Mouse (Mus musculus) embryonic facial prominence, embryonic 10.5 days (tissue): ENCODE results near the gene Tbc1d32. TPM values are rescaled to one million over a fixed set of nuclear protein-coding genes. Genes with fewer than 3 reads are reported as not detected.
A peak's percentile ranks its signal among the peaks of the same experiment; 100 is the strongest.

Experiments used
- DNase-seq: peaks from one replicate; pipeline ENCODE4 v3.0.0-alpha.2; 2017; ENCODE audit warnings: low spot score
- H3K27ac ChIP-seq: fragments of 300-500 bp; sonication (generic); replicated peaks from 2 replicates; pipeline ENCODE4 v1.5.1; 2016; ENCODE audit warnings: mild to moderate bottlenecking
- H3K27me3 ChIP-seq: fragments of 300-500 bp; sonication (generic); replicated peaks from 2 replicates; pipeline ENCODE4 v1.6.1; 2016; ENCODE audit warnings: low read depth, mild to moderate bottlenecking; ENCODE audit not compliant: poor library complexity, severe bottlenecking
- H3K36me3 ChIP-seq: fragments of 300-500 bp; sonication (generic); replicated peaks from 2 replicates; pipeline ENCODE4 v1.6.1; 2016; ENCODE audit warnings: mild to moderate bottlenecking, moderate library complexity
- H3K4me1 ChIP-seq: fragments of 300-500 bp; sonication (generic); 2 replicates; pipeline ENCODE4 v1.6.1; 2016
- H3K4me3 ChIP-seq: fragments of 300-500 bp; sonication (generic); 2 replicates; pipeline ENCODE4 v1.5.1; 2016; ENCODE audit warnings: mild to moderate bottlenecking, moderate library complexity
- H3K9me3 ChIP-seq: fragments of 300-500 bp; sonication (generic); 2 replicates; pipeline ENCODE4 v1.6.1; 2016; ENCODE audit warnings: mild to moderate bottlenecking
- WGBS: fragments of 180-500 bp; shearing (Covaris S2); methylation state at CpG from one replicate; pipeline ENCODE4 v1.1.7; 2016; 5-methylcytosine and 5-hydroxymethylcytosine counted together
- polyA plus RNA-seq: library from polyadenylated mRNA; unstranded; fragments of >200 nt; fragmentation: Nextera tagmentation; extraction: Ambion mirVana; gene quantifications from 2 replicates; pipeline ENCODE4 v1.2.1, GENCODE M21; 2016

Gene Tbc1d32
- polyA plus RNA-seq, 1 experiment from 2014 or later, result 4.2 TPM

GRCm38 (mm10) chr10:56164411-56164810, 64.1 kb downstream of the Tbc1d32 start:
- Histone ChIP-seq H3K4me1 (no peaks in the 10 kb centered on the region), H3K27ac (no peak overlapping the region), H3K27me3 (no peaks in the 10 kb centered on the region), H3K4me3 (no peak overlapping the region), H3K9me3 (no peaks in the 10 kb centered on the region), H3K36me3 (0 out of 2 replicates have a peak, but pooled peaks cover 3% of the 10 kb centered on the region)
- 81% methylated on average over 3 of the region's 3 CpGs for WGBS
- DNase-seq, result no peak

GRCm38 (mm10) chr10:56158748-56159147, 69.7 kb downstream of the Tbc1d32 start:
- WGBS, result 75% methylated on average over 2 of the region's 2 CpGs
- H3K27me3 ChIP-seq, result no peaks in the 10 kb centered on the region
- no peak overlapping the region for H3K27ac ChIP-seq
- no peak for DNase-seq
- no peaks in the 10 kb centered on the region for H3K9me3 ChIP-seq
- H3K36me3 ChIP-seq, result peaks cover 4% of the 10 kb centered on the region; the same call in 1 of the 2 replicates
- H3K4me3 ChIP-seq, result no peak overlapping the region
- H3K4me1 ChIP-seq, result no peaks in the 10 kb centered on the region

GRCm38 (mm10) chr10:56158207-56158606, 70.3 kb downstream of the Tbc1d32 start:
- Histone ChIP-seq H3K36me3 (peaks cover 4% of the 10 kb centered on the region; the same call in 1 of the 2 replicates), H3K4me3 (no peak overlapping the region), H3K27ac (no peak overlapping the region), H3K27me3 (no peaks in the 10 kb centered on the region), H3K4me1 (no peaks in the 10 kb centered on the region), H3K9me3 (no peaks in the 10 kb centered on the region)
- 79% methylated on average over 3 of the region's 3 CpGs for WGBS
- no peak for DNase-seq

GRCm38 (mm10) chr10:56156956-56157355, 71.5 kb downstream of the Tbc1d32 start:
- H3K27ac ChIP-seq, result no peak overlapping the region
- DNase-seq, result no peak
- H3K36me3 ChIP-seq, result peaks cover 4% of the 10 kb centered on the region; the same call in 1 of the 2 replicates
- H3K9me3 ChIP-seq, result no peaks in the 10 kb centered on the region
- H3K4me3 ChIP-seq, result no peak overlapping the region
- WGBS, result 93% methylated on average over 3 of the region's 3 CpGs
- H3K27me3 ChIP-seq, result no peaks in the 10 kb centered on the region
- H3K4me1 ChIP-seq, result no peaks in the 10 kb centered on the region

GRCm38 (mm10) chr10:56148920-56149319, 79.6 kb downstream of the Tbc1d32 start:
- Histone ChIP-seq H3K27ac (no peak overlapping the region), H3K4me1 (no peaks in the 10 kb centered on the region), H3K36me3 (peaks cover 3% of the 10 kb centered on the region; the same call in 1 of the 2 replicates), H3K4me3 (no peak overlapping the region), H3K27me3 (no peaks in the 10 kb centered on the region), H3K9me3 (no peaks in the 10 kb centered on the region)
- no peak for DNase-seq
- 88% methylated on average over 3 of the region's 3 CpGs for WGBS

- WGBS, result 92% methylated on average over 5 of the region's 5 CpGs
- DNase-seq, result no peak
- no peak overlapping the region for H3K27ac ChIP-seq
- H3K4me1 ChIP-seq, result no peaks in the 10 kb centered on the region
- H3K36me3 ChIP-seq, result no peaks in the 10 kb centered on the region
- no peaks in the 10 kb centered on the region for H3K27me3 ChIP-seq
- H3K9me3 ChIP-seq, result no peaks in the 10 kb centered on the region
- no peak overlapping the region for H3K4me3 ChIP-seq
These were observed 91.3 kb downstream of the Tbc1d32 start for GRCm38 (mm10) chr10:56137191-56137590.

- Histone ChIP-seq H3K27ac (no peak overlapping the region), H3K4me1 (no peaks in the 10 kb centered on the region), H3K27me3 (no peaks in the 10 kb centered on the region), H3K9me3 (no peaks in the 10 kb centered on the region), H3K36me3 (no peaks in the 10 kb centered on the region), H3K4me3 (no peak overlapping the region)
- WGBS, result 83% methylated on average over 2 of the region's 2 CpGs
- DNase-seq, result no peak
These were observed 98.8 kb downstream of the Tbc1d32 start for GRCm38 (mm10) chr10:56129642-56130041.

- Histone ChIP-seq H3K4me1 (no peaks in the 10 kb centered on the region), H3K27me3 (no peaks in the 10 kb centered on the region), H3K36me3 (no peaks in the 10 kb centered on the region), H3K9me3 (no peaks in the 10 kb centered on the region), H3K4me3 (no peak overlapping the region), H3K27ac (no peak overlapping the region)
- WGBS, result 96% methylated on average over 1 of the region's 1 CpGs
- DNase-seq, result no peak
These were observed 101.5 kb downstream of the Tbc1d32 start for GRCm38 (mm10) chr10:56126972-56127371.

GRCm38 (mm10) chr10:56115636-56116180, 112.8 kb downstream of the Tbc1d32 start:
- Histone ChIP-seq H3K36me3 (no peaks in the 10 kb centered on the region), H3K27ac (peak overlapping the region; percentile 93), H3K4me1 (peaks cover 19% of the 10 kb centered on the region), H3K9me3 (no peaks in the 10 kb centered on the region), H3K27me3 (no peaks in the 10 kb centered on the region), H3K4me3 (peak overlapping the region; percentile 69)
- no peak for DNase-seq
- 14% methylated on average over 27 of the region's 27 CpGs for WGBS

- WGBS, result under 1% methylated on average over 50 of the region's 50 CpGs
- H3K36me3 ChIP-seq, result no peaks in the 10 kb centered on the region
- peak overlapping the region; percentile 69 for H3K4me3 ChIP-seq
- no peaks in the 10 kb centered on the region for H3K27me3 ChIP-seq
- peaks cover 19% of the 10 kb centered on the region for H3K4me1 ChIP-seq
- DNase-seq, result peak; percentile 86
- H3K9me3 ChIP-seq, result no peaks in the 10 kb centered on the region
- peak overlapping the region; percentile 93 for H3K27ac ChIP-seq
These were observed 113.4 kb downstream of the Tbc1d32 start for GRCm38 (mm10) chr10:56114951-56115635.

- Histone ChIP-seq H3K27me3 (no peaks in the 10 kb centered on the region), H3K36me3 (no peaks in the 10 kb centered on the region), H3K4me1 (peaks cover 9% of the 10 kb centered on the region), H3K9me3 (no peaks in the 10 kb centered on the region), H3K27ac (peak overlapping the region; percentile 84), H3K4me3 (peak overlapping the region; percentile 42)
- no peak for DNase-seq
- 40% methylated on average over 1 of the region's 1 CpGs for WGBS
These were observed 121.5 kb downstream of the Tbc1d32 start for GRCm38 (mm10) chr10:56106996-56107334.

- 27% methylated on average over 18 of the region's 18 CpGs for WGBS
- Histone ChIP-seq H3K4me3 (peak within 1 kb of the TSS; percentile 42), H3K36me3 (no peaks in the 10 kb centered on the region), H3K27me3 (no peaks in the 10 kb centered on the region), H3K9me3 (no peaks in the 10 kb centered on the region), H3K27ac (peak within 1 kb of the TSS; percentile 84), H3K4me1 (peaks cover 9% of the 10 kb centered on the region)
- DNase-seq, result peak; percentile 79
These were observed 122.0 kb downstream of the Tbc1d32 start, which contains the start of gene Msl3l2 for GRCm38 (mm10) chr10:56106333-56106995. TSS of gene Msl3l2 (plus strand) at chr10:56106917.
